Mouse (Mus musculus) E14TG2a.4 (cell line): Measurements from ENCODE around the gene Saa1.

Source experiments
- CTCF ChIP-seq: conservative IDR thresholded peaks from 2 replicates; pipeline ENCODE4 v1.5.1; 2014; ENCODE audit warnings: low read length
- NANOG ChIP-seq: IDR thresholded peaks from 2 replicates; pipeline ENCODE4 v1.6.1; 2014; ENCODE audit warnings: borderline replicate concordance, low read length, mixed read lengths
- POU5F1 ChIP-seq: IDR thresholded peaks from 2 replicates; pipeline ENCODE4 v1.6.1; 2014; ENCODE audit warnings: low read length, borderline replicate concordance

- TF ChIP-seq CTCF, result no peak
- TF ChIP-seq NANOG, result no peak
- TF ChIP-seq POU5F1, result no peak
Measured at GRCm38 (mm10) chr7:46718591-46719270, 24.0 kb downstream of the Saa1 start.
